Mouse (Mus musculus) inflammation-experienced regulatory T-cells, adult 6 months (primary cell): ENCODE results near the gene Gpatch11. TPM values are rescaled to one million over a fixed set of nuclear protein-coding genes. Genes with fewer than 3 reads are reported as not detected.
A peak's percentile ranks its signal among the peaks of the same experiment; 100 is the strongest.
"Not testable (repeated sequence)": the region's sequence is repeated elsewhere in the genome, so short reads cannot be mapped to it uniquely, and the experiment has no call there.

ENCODE experiments used
- ATAC-seq: one replicate; pipeline ENCODE4 v1.8.0; 2017
- polyA plus RNA-seq, 3 experiments: library from polyadenylated mRNA; unstranded; fragments of 100-300 nt; shearing (Covaris generic); gene quantifications; one replicate each; pipeline ENCODE4 v1.2.1; 2017

Gpatch11 gene
- 100 to 1,000 TPM in 1 of 3 experiments, 10 to 100 TPM in 2; 87.2 to 113 (median 96.5) TPM for polyA plus RNA-seq

DNA sequence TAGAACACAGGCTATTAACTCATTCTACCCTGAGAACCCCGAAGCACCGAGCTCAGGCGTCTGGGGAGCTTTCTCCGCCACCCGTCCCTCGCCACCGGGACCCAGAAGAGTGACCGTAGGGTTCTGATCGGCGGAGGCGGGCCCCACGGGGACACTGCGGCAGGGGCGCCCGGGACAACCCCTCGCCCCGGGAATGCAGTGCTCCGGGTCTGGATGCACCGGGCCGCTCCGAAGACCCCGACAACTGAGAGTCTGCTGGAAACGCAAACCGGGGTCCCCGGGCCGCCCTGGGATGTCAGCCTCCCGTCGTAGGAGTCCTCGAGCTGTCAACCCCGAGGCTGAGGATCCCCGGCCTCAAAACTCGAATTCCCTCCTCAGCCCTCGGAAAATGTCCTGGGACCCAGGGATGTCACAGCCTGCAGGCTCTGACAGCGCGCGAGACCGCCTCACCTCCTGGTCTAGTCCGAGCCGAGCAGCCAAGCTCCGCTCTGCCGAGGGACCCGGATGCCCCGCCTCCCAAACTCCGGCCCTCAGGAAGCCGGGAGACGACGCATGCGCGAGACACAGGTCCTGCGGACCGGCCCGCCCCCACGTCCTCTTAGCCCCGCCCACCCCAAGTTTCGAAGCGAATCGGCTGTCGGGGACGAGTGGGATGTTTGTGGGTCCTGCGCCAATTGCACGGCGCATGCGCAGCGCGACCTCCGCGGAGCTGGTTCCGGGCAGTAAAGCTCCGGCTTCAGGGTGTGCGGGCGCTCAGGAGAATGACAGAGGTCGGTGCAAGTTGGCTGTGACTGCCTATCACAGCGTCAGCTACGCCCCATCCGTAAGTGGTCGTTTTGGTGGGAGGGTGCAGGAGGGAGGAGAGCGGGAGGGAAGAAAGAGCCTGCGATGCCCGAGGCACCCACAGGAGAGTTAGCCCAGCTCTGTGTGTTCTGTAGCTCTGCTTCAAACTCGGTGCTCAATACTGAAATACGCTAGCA lies at the start of gene Gpatch11, which contains the start of gene Heatr5b:
Gene Gpatch11 (plus strand): TSS at position 712 of the 980 bp plus-strand sequence.
Gene Heatr5b (minus strand): TSS at position 509 of the 980 bp plus-strand sequence.
- peak; percentile 89 for ATAC-seq

DNA sequence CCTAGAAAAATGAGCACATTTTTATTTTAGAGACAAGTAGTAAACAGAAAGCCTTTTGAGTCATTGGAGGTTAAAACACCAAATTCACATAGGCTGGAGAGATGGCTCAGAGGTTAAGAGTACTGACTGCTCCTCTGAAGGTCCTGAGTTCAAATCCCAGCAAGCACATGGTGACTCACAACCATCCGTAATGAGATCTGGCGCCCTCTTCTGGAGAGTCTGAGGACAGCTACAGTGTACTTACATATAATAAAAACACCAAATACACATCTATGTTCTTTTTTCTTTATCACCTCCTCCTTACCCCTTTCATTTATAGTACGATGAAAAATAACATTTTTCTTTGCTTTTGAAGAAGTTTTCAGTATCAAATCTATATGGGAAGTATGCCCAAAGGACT lies 47.1 kb upstream of the Gpatch11 start:
- not testable (repeated sequence) for ATAC-seq

DNA sequence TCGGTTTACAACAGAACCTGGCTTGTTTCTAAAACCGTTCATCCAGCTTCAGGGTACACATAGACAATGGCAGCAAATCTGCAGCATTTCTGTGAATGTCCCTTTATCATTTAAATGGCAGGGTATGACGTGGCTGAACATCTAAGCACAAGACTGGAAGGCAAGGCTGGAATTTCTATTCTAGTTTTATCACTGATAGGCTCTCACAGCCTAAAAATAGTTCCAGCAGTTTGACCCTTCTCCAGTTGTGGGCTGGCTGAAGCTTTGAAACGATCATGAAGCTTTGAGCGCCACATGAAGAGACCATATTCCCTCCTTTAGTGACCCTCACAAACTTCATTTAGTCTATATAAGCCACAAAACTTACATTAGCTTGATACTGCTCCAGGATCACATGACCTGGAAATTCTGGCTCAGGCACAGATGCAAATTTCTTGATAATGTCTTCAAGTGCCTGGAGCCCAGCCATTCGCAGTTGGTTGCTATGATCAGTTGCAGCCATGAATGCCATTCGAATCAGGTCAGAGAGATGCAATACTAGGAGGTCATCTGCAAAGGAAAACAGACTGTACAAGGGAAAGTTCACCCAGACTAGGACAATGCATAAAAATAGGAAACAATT lies 44.2 kb upstream of the Gpatch11 start:
- no peak for ATAC-seq

DNA sequence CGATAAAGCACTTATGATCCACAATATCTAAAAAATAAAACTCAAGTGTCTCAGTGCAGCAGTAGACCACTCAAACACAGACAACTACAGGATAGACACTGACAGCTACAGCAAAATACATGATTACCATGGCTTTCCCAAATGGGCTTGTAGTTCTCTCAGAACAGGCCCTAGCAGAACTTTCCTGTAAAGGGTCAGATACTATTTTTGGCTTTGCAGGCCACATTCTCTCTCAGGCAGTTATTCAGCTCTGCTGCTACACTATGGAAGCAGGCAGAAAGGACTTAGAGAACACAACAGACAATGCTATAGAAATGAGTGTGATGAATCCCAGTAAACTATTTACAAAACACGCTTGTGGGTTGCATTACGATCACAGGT lies 43.7 kb upstream of the Gpatch11 start:
- no peak for ATAC-seq

DNA sequence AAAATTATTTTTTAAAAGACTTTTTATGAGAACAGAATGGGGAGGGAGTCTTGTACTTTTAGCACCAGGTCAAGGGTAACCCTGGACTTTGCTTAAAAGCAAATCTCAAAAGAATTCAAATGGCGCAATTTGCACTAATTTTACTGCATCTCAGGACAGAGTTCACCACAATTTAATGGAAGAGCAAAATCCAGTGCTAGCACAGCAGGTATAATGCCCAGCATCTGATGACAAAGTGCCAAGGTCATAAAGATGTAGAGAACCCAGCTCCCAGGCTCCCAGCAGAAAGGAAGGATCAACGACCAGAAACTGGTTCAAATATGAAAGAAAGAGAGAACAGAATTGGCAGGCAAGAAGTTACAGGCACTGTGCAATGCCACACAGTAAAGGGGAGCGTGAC lies 43.2 kb upstream of the Gpatch11 start:
- ATAC-seq, result no peak

DNA sequence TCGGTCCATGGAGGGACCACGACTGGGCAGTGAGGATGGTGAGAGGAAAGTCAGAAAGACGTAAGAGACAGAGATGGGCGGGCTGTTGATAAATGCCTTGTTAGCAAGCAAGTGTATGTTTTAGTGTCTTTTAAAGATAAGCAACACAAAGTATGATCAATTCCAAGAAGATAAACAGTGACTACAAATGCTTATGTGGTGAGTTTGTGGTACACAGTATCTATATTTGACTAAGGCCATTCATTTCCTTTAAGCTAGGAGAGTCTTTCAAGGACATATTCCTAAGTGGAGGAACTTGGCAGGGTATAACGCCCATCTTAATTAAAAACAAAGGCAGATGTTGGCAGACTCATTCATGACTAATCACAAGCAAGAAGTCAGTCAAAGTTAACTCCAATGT lies 41.0 kb upstream of the Gpatch11 start:
- no peak for ATAC-seq

DNA sequence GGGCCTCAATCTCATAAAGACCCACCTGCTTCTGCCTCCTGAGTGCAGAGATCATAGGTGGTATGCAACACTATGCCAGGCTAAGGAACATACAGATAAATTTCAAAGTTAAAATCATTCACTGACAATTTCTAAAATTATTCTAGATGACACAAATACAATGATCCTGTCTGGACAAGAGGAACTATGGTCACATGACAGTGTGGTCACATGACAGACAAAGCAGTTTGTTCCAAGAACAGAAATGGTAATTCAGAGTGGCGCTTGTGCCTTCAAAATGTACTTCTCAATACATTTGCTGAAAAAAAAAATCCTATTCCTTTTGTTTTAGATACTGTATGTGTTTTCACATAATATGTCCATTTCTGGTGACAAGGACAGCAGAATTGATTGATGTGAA lies 38.1 kb upstream of the Gpatch11 start:
- ATAC-seq, result no peak

DNA sequence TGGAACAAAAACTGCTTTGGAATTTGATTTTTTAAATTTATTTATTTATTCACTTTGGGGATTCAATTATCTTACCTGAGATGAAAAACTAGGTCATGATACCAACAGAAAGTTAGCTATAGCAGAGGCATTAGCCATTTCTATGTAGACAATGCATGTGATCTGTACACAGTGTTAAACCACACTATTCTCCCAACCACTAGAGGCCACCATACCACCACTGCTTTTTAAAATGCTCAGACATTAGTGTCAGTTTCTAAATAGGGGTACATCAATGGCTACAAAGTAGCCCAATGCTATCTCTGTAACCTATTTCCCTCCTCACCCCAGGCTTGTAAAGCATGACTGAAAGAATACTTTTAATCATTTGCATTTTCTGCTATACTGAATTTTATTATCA lies 26.3 kb upstream of the Gpatch11 start:
- ATAC-seq, result peak; percentile 65

DNA sequence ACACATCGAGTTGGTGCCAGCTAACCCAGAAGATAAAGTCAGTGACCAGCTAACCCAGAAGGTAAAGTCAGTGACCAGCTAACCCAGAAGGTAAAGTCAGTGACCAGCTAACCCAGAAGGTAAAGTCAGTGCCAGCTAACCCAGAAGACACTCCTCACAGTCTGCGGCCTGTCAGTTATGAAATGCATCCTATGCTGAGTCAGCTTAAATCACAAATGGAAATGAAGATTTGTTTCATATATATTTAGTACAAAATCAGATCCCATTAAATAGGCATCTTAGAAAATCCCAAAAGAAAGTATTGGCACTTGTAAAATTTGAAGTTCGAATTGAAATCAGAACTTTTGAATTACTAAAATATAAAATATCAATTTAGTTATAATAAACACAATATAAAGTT lies 25.8 kb upstream of the Gpatch11 start:
- no peak for ATAC-seq

DNA sequence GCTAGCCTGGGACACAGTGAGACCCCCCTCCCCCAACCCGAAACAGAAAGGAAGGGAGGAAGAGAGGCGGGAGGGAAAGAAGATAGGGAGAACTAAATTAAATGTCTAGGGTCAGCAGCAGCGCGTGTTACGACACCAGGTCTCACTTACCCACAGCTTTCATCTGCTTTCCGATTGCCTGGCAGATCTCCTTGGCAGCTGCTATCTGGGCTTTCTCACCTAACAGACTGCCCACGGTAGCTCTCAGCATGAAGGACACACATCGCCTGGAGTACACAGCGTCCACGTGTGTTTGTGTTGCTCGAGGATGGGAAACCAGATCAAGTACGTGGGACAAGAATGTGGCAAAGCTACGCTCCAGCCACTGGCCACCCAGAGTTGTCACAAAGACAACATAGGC lies 11.0 kb upstream of the Gpatch11 start:
- no peak for ATAC-seq

DNA sequence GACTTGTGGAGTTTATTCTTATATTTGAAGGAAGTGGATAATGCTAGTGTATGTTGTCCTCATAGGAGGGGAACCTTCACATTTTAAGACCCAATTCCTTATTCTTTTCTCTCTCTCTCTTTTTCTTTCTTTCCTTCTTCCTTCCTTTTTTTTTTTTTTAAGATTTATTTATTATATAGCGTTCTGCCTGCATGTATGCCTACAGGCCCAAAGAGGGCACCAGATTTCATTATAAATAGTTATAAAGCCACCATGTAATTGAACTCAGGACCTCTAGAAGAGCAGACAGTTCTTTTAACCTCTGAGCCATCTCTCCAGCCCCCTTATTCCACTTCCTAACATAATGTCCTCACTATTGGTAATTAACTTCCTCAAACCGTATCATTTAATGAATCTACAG lies 689 bp downstream of the Gpatch11 start:
- no peak for ATAC-seq

DNA sequence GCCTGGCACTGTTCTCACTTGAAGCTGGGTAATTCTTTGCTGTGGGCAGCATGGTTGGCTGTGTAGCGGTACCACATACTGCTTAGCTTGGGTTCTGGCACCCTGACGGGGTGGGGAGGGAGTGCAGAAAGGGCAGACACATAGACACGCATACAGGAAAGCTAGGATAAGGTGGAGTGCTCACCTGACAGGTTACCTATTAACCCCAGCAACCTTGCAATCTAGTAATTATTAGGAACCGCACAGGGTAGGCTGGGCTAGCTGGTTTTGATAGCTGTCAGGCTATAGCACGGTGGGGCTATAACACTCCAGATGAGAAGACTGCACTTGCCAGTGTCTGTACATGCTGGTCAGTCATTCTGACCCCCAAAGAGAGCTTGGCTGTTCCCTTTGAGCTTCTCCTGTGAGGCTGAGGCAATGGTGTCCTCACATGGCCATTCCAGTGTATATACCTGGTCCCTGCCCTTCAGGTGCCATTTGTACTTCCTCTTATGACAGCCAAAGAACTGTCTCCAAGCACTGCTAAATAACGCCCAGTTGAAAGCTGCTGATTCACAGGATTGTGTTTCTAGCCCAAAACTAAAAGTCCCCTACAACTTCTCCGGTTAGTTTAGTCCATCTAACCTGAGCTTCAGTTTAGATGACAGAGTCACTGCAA lies 7.0 kb downstream of the Gpatch11 start:
- ATAC-seq, result no peak

DNA sequence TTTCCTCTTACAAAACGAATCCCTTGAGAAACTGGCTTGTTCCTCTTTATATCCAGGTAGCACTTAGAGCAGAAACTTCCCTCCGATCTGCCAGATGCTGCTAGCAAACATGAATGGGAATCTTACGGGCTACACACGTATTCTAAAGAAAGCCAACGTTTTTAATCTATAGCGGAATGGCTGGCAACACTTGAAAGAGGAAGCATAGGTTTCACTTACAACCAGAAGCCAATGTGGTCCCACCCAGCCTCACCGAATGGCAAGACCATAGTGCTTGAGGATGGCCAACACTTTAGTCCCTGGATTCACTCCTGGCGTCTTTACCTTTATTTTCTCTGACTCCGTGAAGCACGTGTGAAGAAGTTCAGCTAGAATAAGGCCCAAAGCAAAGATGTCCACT lies 20.9 kb downstream of the Gpatch11 start:
- ATAC-seq, result no peak

DNA sequence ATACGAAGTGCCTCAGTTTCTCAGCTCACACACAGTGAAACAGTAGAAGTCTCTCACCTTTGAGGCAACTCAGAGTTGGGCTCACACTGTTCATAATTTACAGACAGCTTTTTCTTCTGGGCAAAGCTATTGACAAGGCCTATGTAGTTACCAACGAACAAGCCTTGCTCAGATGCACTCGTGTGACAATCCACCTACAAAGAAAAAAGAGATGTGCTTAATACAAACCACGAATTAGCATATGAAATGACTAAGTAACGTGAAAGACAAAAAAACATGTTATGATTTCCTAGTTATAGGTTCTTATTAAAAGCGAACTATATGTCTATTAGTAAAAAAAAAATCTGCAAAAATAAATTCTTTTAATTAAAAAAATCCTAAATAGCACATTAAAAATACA lies 38.5 kb downstream of the Gpatch11 start:
- peak; percentile 52 for ATAC-seq

DNA sequence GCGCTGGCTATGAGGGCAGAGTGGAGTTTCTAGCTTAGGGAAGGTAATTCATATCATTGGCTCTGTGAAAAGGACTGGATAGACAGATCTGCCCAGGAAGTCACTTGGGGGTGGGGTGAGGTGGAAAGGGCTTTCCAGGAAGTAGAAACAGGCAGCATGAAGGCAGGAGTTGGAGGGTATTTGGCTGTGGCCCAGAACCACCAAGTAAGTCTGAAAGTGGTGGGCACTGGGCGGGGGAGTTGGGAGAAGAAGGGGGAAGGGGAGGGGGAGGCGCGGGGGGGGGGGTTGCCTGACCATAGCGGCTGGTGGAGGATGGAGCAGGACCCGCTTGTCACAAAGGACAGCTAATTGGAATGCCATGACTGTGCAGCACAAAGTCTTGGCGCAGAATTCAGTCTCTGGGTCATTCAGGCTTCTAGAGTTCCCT lies 46.5 kb downstream of the Gpatch11 start:
- peak; percentile 58 for ATAC-seq

DNA sequence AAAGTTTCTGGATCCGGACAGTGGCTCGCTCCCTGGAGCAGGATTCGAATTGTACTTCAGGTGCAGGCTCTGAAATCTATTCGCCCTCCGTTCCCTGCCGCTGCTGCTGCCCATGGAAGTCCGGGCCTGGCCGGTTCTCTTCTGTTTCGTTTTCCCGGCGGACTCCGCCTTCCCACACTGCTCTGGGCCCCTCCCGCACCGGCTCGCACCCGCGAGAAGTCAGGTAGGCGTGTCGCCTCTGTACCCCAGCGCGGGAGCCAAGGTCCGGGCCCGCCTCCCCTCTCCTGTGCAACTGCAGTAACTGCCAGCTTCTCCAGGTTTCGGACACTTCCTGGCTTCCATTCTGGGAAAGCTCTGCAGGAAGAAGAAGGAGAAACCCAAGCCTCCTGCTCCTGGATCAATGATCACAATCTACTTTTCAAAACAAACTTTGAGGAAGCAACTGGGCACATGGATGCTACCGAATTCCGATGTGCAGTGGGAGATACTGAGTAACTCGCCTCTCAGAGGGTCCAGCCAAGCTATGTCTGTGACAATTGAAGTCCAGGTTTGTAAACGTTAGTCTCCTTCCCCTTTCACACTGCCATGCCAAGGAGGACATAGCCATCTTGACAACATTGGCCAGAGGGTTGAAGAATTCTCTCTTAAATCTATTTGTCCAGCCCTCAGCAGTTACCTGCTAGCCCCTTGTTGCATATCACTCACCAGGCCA lies 47.2 kb downstream of the Gpatch11 start, which contains the start of gene Eif2ak2:
Gene Eif2ak2 (minus strand): TSS at position 173 of the 712 bp plus-strand sequence.
- ATAC-seq, result peak; percentile 88

DNA sequence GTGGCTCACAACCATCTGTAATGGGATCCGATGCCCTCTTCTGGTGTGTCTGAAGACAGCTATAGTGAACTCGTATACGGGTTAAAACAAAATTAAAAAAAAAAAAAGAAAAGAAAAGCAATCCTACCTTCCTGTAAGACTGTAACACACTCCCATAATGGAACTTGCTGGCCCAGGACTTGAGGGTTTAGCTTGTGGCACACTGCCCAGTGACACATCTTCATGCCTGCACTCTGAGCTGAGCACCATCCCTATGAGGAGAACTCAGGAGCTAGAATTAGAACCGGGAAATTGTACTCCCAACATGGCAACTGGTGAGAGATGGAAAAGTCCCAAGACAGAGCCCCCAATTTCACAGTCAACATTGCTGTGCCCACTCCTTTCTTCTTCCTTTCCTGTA lies 47.9 kb downstream of the Gpatch11 start:
- no peak for ATAC-seq

DNA sequence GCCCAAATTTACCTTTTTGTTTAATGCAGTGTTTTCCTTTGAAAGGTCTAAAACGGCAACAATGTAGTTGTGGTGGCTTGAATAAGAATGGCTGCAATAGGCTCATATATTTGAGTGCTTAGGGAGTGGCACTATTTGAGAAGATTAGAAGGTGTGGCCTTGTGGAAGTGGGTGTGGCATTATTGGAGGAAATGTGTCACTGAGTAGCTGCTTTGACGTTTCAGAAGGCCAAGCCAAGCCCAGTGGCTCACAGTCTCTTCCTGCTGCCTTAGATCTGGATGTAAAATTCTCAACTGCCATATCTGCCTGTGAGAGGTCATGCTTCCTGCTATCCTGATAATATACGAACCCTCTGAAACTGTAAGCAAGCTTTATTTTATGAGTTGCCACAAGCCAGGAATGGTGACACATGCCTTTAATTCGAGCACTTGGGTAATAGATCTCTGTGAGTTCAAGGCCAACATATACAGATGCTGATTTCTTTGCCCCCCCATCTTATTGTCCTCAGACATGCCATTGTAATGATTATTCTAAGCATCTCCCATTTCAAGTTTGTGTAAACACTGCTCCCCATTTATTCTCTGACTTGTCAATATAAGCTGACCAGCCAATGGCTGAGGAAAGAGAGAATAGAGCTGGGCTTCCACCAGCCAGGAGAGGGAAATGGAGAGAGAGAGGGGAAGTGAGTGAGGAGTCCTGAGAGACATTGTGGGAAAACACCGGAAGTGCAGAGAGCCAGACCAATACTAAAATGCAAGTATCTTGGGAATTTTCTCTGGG lies 50.1 kb downstream of the Gpatch11 start:
- ATAC-seq, result no peak

DNA sequence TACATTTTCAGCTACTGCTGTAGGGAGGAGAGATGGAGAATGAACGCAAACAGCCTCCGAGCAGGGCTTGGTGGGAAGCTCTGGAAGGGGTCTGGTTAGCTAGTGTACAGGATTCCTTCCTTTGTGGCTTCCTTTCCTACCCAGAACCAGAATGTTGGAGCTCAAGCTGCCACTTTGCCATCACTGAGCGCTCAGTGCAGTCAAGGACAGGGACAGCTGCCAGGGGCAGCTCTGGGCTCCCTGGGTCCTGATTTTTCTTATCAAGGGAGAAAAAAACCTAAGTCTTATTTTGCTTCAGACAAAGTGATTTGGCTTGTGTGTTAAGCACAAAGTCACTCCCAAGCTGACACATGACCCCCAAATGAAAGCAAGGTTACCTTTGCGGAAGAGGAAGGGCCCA lies 53.2 kb downstream of the Gpatch11 start:
- no peak for ATAC-seq

DNA sequence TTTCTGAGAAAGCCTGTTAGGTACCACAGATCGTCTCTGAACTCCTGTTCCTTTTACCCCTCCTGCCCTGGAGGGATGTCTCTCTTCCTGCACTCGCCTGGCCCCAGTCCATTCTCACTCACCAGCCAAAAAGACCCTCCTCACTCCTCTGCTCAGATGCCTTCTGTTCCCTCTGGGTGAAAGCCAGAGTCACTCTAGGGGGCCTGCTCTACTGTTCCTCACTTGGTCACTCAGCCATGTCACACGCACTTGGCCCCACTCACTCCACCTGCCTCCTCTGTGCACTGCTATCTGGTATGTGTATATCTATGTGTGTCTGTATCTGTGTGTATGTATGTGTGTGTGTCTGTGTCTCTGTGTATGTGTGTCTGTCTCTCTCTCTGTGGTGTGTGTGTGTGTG lies 53.8 kb downstream of the Gpatch11 start:
- no peak for ATAC-seq

DNA sequence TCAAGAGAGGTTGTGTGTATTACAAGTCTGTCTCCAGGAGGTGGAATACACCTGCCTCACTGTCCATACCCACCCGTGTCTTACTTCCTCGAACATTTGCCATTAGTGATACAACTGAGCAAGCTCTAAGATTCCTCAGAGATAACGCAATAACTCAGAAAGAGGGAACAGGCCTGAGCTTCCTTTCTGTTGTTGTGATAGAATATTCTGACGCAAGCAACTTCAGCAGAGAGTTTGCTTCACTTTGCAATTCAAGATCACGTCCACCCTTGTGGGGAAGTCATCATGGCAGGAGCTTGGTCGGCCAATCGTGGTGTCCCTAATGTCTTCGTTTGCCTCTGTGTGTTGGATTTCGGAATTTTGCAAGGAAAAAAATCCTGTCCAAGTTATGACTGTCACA lies 55.7 kb downstream of the Gpatch11 start:
- no peak for ATAC-seq

DNA sequence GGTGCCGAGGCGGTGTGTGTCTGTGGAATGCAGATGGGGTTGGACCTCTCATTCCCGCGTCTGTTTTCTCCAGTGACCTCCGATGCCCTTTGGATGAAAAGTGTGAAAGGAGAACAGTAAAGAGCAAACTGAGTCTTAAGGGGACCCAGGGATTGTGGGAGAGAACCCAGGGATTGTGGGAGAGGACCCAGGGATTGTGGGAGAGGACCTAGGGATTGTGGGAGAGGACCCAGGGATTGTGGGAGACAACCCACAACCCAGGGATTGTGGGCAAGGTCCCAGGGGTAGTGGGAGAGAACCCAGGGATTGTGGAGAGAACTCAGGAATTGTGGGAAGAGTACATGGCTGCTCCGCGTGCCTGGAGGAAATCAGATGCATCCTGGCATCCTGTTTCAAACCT lies 59.6 kb downstream of the Gpatch11 start:
- ATAC-seq, result no peak
